Mouse (Mus musculus): Measurements from ENCODE around the gene Cnot10.

DNA sequence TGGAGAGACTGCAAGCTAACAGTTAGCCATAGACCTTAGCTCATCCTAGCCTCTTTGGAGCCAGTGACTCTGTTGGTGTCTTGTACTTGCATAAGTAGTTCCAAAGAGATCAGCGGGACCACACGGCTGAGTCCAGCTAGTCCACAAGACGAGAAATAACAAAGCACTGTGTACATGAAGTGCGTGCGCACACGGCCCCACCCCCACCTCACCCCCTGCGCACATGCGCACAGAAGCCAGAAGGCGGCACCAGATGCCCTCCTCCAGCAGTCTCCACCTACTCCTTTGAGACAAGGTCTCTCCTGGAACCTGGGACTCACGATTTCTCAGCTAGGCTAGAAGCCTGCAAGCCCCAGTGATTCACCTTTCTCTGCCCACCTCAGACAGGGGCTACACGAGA is 23.8 kb upstream of the Cnot10 start:
- TF ChIP-seq CTCF (IDR thresholded peaks at IDR 0.05 in 2 of 3, conservative IDR thresholded peaks at IDR 0.05 in 1 of 3; ENCODE audit: control insufficient read depth in 1 of 3, insufficient read depth in 1 of 3, low read depth in 2 of 3, low read length in 3 of 3, poor library complexity in 1 of 3, severe bottlenecking in 1 of 3) (no peak), USF1 (IDR thresholded peaks at IDR 0.05; ENCODE audit: low read depth, low read length) (no peak), POLR2A (IDR thresholded peaks at IDR 0.05; ENCODE audit: control insufficient read depth in 1 of 2, insufficient read depth in 1 of 2, low read depth in 1 of 2, low read length in 2 of 2, poor library complexity in 1 of 2) (no peak)
